Mouse (Mus musculus) embryo, embryonic 11 days (tissue): ENCODE results near the gene LTO1.

Experiments used
- DNase-seq: peaks from one replicate; pipeline ENCODE4 v3.0.0-alpha.2; 2015

LTO1 gene

DNA sequence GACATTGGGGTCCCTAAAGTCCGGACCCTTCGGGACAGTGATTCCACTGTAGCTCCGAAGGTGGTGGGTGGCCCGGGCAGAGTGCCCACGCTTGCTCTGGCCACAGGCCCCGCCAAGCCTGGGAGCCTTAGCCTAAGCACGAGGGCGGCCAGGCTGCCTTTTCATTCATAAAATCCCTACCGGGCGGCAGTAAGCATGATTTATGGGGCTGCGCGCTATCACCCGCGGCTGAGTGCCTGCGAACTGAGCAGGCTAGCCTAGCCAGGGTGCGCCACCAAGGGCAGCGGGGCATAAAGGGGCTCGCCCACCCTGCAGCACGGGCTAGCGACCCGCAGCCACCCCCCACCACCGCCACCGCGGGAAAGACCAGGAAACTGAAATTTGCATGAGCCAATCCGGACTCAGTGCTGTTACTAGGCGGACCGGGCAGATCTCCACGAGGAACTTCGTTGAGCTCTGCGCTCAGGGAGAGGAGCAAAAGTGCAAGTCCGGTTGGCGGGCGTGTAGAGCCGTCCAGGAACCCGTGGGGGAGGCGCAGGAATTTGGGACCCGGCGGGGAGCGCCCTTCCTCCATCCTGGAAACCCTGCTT lies 26.4 kb downstream of the LTO1 start:
- peak; percentile 97 for DNase-seq

GRCm38 (mm10) chr7:144942071-144942743 lies 27.3 kb downstream of the LTO1 start:
- peak; percentile 82 for DNase-seq

- no peak for DNase-seq
Observed at GRCm38 (mm10) chr7:144942744-144943135, 27.8 kb downstream of the LTO1 start.

DNA sequence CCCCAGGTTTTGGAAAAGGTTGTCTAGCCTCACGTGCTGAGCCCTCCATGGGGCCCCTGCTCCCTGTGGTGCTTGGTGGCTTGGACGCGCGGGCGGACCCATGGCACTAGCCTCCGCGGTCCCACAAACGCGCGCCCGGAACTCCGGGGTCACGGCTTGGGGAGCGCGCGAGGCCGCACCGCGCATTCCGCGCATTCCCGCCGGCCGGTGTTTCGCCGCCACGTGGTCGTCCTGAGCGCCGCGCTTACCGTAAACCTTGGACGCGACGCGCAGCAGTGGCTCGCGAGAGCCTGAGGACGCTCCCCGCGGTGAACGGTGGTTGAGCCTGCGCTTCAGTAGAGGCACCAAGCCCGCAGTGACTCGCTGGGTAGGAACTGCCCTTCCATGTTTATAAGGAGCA lies 28.4 kb downstream of the LTO1 start:
- DNase-seq = peak; percentile 96

- peak; percentile 23 for DNase-seq
Observed at GRCm38 (mm10) chr7:144958509-144959395, 43.9 kb downstream of the LTO1 start.

DNA sequence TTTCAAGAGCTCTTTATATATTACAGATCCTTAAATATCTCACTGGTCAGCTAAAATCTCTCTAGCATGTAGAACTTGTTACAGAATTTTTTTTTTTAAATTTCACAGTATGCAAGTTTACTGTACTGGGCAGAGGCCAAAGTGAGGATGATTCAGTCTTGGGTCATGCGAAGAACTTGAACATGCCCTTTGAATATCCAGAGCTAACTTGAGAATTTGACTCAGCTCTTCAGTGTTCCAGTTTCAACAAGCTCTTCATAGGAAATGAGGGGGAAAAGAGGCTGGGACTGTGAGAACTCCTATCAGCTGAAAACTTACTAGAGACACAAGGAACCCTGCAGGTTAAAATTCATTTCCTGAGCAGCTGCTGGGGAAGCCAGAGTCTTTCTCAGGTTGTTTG lies 49.0 kb downstream of the LTO1 start:
- DNase-seq = no peak

GRCm38 (mm10) chr7:144964316-144964715 lies 49.4 kb downstream of the LTO1 start:
- no peak for DNase-seq

GRCm38 (mm10) chr7:144965893-144966292 lies 51.0 kb downstream of the LTO1 start:
- no peak for DNase-seq

DNA sequence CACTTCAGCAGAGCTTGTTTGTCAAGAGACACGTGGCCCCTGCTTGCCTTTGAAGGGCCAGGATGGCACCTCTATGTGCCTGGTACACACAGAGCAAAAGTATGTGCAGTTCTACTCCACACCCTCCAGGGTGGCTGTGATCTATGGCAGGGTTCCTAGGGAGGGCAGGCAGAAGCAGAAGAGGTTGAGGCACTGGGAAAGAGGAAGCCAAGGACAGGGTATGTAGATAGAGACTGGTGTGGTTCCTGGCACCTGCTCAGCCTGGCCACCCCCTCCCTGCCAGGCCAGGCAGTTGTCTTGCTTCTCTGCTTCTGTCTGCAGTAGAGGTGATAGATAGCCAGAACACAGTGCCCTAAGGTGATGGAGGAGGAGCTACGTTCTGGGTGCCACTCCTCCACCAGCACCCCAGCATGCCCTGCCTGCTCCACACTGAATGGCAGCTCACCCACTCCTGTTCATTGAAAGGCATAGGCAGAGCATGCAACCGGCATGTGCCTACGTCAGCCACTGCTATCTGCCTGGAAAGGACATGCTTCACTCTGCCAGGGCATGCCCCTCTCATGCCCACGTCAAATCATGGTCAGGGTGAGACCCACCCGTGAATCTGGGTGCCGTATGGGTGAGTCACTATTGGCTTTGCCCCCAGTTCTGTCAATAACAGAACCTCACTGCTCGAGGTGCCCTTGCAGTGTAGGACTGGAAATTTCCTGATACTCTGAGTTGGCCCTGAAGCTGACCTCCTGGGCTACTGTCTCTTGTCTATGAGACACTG lies 56.3 kb downstream of the LTO1 start:
- DNase-seq = no peak

- no peak for DNase-seq
Observed at GRCm38 (mm10) chr7:144971769-144972168, 56.9 kb downstream of the LTO1 start.

DNA sequence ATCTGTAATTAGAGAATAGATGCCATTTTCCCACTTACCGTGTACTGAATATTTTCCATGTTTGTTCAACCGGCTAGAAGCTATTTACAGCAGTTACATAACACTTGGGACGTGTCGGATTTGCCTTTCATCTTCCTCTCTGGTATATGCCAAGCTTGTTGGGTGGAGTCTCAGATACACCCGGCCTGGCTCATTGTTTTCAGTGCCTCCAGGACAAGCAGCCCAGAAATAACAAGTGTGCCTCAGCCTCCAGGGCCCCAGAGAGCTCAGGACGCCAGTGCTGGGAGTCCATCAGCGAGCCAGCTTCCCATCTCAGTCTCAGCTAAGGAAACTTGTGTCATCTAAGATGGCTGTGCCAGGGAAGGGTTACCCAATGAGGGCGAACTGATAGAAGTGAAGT lies 58.6 kb downstream of the LTO1 start:
- no peak for DNase-seq

DNA sequence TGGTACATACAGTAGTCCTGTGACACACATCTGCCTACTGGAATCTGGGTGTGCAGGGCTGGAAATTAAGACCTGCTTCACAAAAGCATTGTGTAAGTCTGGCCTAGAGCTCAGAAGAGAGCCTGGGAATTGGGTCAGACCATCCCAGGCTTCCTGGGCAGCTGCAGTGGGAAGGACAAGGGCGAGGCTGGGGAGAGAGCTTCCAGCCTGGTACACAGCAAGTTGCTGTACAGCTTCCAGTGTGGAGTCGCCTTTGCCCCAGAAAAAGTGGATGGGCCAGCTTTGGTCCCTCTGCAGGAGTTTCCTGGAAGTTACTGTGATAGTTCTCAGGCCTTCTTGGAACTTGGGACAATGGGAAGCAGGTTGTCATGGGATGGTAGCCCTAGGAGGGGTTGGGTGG lies 62.2 kb downstream of the LTO1 start:
- no peak for DNase-seq

- DNase-seq = no peak
Observed at GRCm38 (mm10) chr7:144979814-144980213, 64.9 kb downstream of the LTO1 start.
